Mouse (Mus musculus) erythroblast, embryonic 14.5 days (primary cell): ENCODE measurements around the gene Pwwp2b. TPM values are rescaled to one million over a fixed set of nuclear protein-coding genes. Genes with fewer than 3 reads are reported as not detected.

Experiments
- H3K27me3 ChIP-seq: 2 replicates; pipeline ENCODE4 v1.6.1; 2012; ENCODE audit warnings: inconsistent platforms; ENCODE audit not compliant: control insufficient read depth
- H3K36me3 ChIP-seq: 2 replicates; pipeline ENCODE4 v1.6.1; 2012; ENCODE audit warnings: mild to moderate bottlenecking, inconsistent platforms; ENCODE audit not compliant: control insufficient read depth
- H3K4me1 ChIP-seq: 2 replicates; pipeline ENCODE4 v1.6.1; 2012; ENCODE audit warnings: inconsistent platforms; ENCODE audit not compliant: control insufficient read depth
- H3K4me3 ChIP-seq: replicated peaks from 2 replicates; pipeline ENCODE3; 2012; ENCODE audit warnings: moderate library complexity, mild to moderate bottlenecking, inconsistent platforms
- H3K9me3 ChIP-seq: 2 replicates; pipeline ENCODE4 v1.6.1; 2012; ENCODE audit warnings: low read length, inconsistent platforms, mixed read lengths; ENCODE audit not compliant: control insufficient read depth
- GATA1 ChIP-seq: IDR thresholded peaks from 2 replicates; pipeline ENCODE4 v1.6.1; 2012; ENCODE audit warnings: low read length, inconsistent platforms, mixed read lengths
- TAL1 ChIP-seq: IDR thresholded peaks from 3 replicates; pipeline ENCODE4 v1.6.1; 2012; ENCODE audit warnings: low read length, inconsistent platforms, mixed read lengths
- polyA plus RNA-seq: library from polyadenylated mRNA; stranded (reverse); fragments of >175 nt; gene quantifications from 2 replicates; pipeline ENCODE4 v1.2.3, GENCODE M21; 2012

Gene Pwwp2b
- polyA plus RNA-seq, 1 experiment = not detected

GRCm38 (mm10) chr7:139214160-139214559 lies 34.1 kb upstream of the Pwwp2b start:
- no peaks in the 10 kb centered on the region for H3K36me3 ChIP-seq
- no peaks in the 10 kb centered on the region for H3K9me3 ChIP-seq
- H3K4me1 ChIP-seq = peaks cover 14% of the 10 kb centered on the region
- no peak overlapping the region for H3K4me3 ChIP-seq
- TF ChIP-seq TAL1 (no peak), GATA1 (no peak)
- H3K27me3 ChIP-seq = no peaks in the 10 kb centered on the region

- Histone ChIP-seq H3K4me3 (no peak overlapping the region), H3K27me3 (no peaks in the 10 kb centered on the region), H3K36me3 (no peaks in the 10 kb centered on the region), H3K9me3 (no peaks in the 10 kb centered on the region), H3K4me1 (peaks cover 14% of the 10 kb centered on the region)
- TF ChIP-seq TAL1 (no peak), GATA1 (no peak)
These were observed 33.5 kb upstream of the Pwwp2b start for GRCm38 (mm10) chr7:139214596-139215340.

GRCm38 (mm10) chr7:139215516-139215915 lies 32.8 kb upstream of the Pwwp2b start:
- Histone ChIP-seq H3K4me1 (peaks cover 14% of the 10 kb centered on the region), H3K36me3 (no peaks in the 10 kb centered on the region), H3K27me3 (no peaks in the 10 kb centered on the region), H3K9me3 (no peaks in the 10 kb centered on the region), H3K4me3 (no peak overlapping the region)
- TF ChIP-seq GATA1 (no peak), TAL1 (no peak)

- Histone ChIP-seq H3K9me3 (no peaks in the 10 kb centered on the region), H3K4me1 (peaks cover 14% of the 10 kb centered on the region)
These were observed 32.3 kb upstream of the Pwwp2b start for GRCm38 (mm10) chr7:139215946-139216345.

GRCm38 (mm10) chr7:139216464-139216863 lies 31.8 kb upstream of the Pwwp2b start:
- H3K4me1 ChIP-seq = peaks cover 14% of the 10 kb centered on the region
- no peaks in the 10 kb centered on the region for H3K9me3 ChIP-seq
- H3K4me3 ChIP-seq = no peak overlapping the region
- TF ChIP-seq GATA1 (no peak), TAL1 (no peak)
- H3K27me3 ChIP-seq = no peaks in the 10 kb centered on the region
- no peaks in the 10 kb centered on the region for H3K36me3 ChIP-seq

More at GRCm38 (mm10) chr7:139215946-139216345, 32.3 kb upstream of the Pwwp2b start:
- no peaks in the 10 kb centered on the region for H3K36me3 ChIP-seq
- H3K27me3 ChIP-seq = no peaks in the 10 kb centered on the region
- TF ChIP-seq GATA1 = no peak
- H3K4me3 ChIP-seq = no peak overlapping the region

- no peaks in the 10 kb centered on the region for H3K27me3 ChIP-seq
- H3K9me3 ChIP-seq = no peaks in the 10 kb centered on the region
- TF ChIP-seq GATA1 (no peak), TAL1 (no peak)
- H3K4me3 ChIP-seq = no peak overlapping the region
- H3K4me1 ChIP-seq = peaks cover 14% of the 10 kb centered on the region
- H3K36me3 ChIP-seq = no peaks in the 10 kb centered on the region
These were observed 31.2 kb upstream of the Pwwp2b start for GRCm38 (mm10) chr7:139217046-139217445.

- no peak for TF ChIP-seq TAL1
- TF ChIP-seq GATA1 = no peak
- Histone ChIP-seq H3K9me3 (no peaks in the 10 kb centered on the region), H3K4me3 (no peak overlapping the region), H3K4me1 (no peaks in the 10 kb centered on the region), H3K27me3 (no peaks in the 10 kb centered on the region), H3K36me3 (no peaks in the 10 kb centered on the region)
These were observed 29.5 kb upstream of the Pwwp2b start for GRCm38 (mm10) chr7:139218641-139219415.

- no peaks in the 10 kb centered on the region for H3K4me1 ChIP-seq
These were observed 28.8 kb upstream of the Pwwp2b start for GRCm38 (mm10) chr7:139219486-139219885.

GRCm38 (mm10) chr7:139220303-139220702 lies 28.0 kb upstream of the Pwwp2b start:
- no peaks in the 10 kb centered on the region for H3K9me3 ChIP-seq
- no peaks in the 10 kb centered on the region for H3K4me1 ChIP-seq
- no peak overlapping the region for H3K4me3 ChIP-seq
- no peaks in the 10 kb centered on the region for H3K36me3 ChIP-seq
- TF ChIP-seq TAL1 (no peak), GATA1 (no peak)
- no peaks in the 10 kb centered on the region for H3K27me3 ChIP-seq

More at GRCm38 (mm10) chr7:139219486-139219885, 28.8 kb upstream of the Pwwp2b start:
- TF ChIP-seq GATA1 (no peak), TAL1 (no peak)
- Histone ChIP-seq H3K9me3 (no peaks in the 10 kb centered on the region), H3K27me3 (no peaks in the 10 kb centered on the region), H3K4me3 (no peak overlapping the region), H3K36me3 (no peaks in the 10 kb centered on the region)
